Mouse (Mus musculus): ENCODE data around the gene Pcdh7. TPM values are rescaled to one million over a fixed set of nuclear protein-coding genes. Genes with fewer than 3 reads are reported as not detected.
"Not testable (repeated sequence)": the region's sequence is repeated elsewhere in the genome, so short reads cannot be mapped to it uniquely, and the experiment has no call there.

Gene Pcdh7
- total RNA-seq (2021), result 1 to 10 TPM; 8.7 to 8.8 TPM
- long read RNA-seq, experiment 1, partial matches to known transcripts, result 1 of 2 reads
- long read RNA-seq, experiment 1, other reads (novel, unspliced or antisense), result 1 of 2 reads
- long read RNA-seq, experiment 2, result 0 reads

- peak; percentile 44 for DNase-seq
These were observed at the start of gene Pcdh7 for GRCm38 (mm10) chr5:57717906-57718875. Gene Pcdh7, plus strand, starts transcription at chr5:57717967.

GRCm38 (mm10) chr5:57676970-57677369 is 40.8 kb upstream of the Pcdh7 start:
- DNase-seq, result not testable (repeated sequence)

GRCm38 (mm10) chr5:57708396-57708795 is 9.4 kb upstream of the Pcdh7 start:
- no peak for DNase-seq

- DNase-seq, result peak; percentile 20
These were observed 3.8 kb upstream of the Pcdh7 start for GRCm38 (mm10) chr5:57713980-57714379.

GRCm38 (mm10) chr5:57714621-57715523 is 2.9 kb upstream of the Pcdh7 start:
- peak; percentile 58 for DNase-seq

- peak; percentile 74 for DNase-seq
These were observed 2.0 kb upstream of the Pcdh7 start for GRCm38 (mm10) chr5:57715524-57716400.

GRCm38 (mm10) chr5:57716421-57717237 is 1.1 kb upstream of the Pcdh7 start:
- peak; percentile 21 for DNase-seq

GRCm38 (mm10) chr5:57717238-57717905 is 395 bp upstream of the Pcdh7 start:
- DNase-seq, result peak; percentile 56

- peak; percentile 32 for DNase-seq
These were observed 1.3 kb downstream of the Pcdh7 start for GRCm38 (mm10) chr5:57718876-57719593.

GRCm38 (mm10) chr5:57719594-57720185 is 1.9 kb downstream of the Pcdh7 start:
- DNase-seq, result peak; percentile 73

- DNase-seq, result peak; percentile 2
These were observed 2.6 kb downstream of the Pcdh7 start for GRCm38 (mm10) chr5:57720206-57720880.

GRCm38 (mm10) chr5:57721148-57721712 is 3.5 kb downstream of the Pcdh7 start:
- no peak for DNase-seq

- DNase-seq, result no peak
These were observed 4.2 kb downstream of the Pcdh7 start for GRCm38 (mm10) chr5:57721927-57722326.

- no peak for DNase-seq
These were observed 15.7 kb downstream of the Pcdh7 start for GRCm38 (mm10) chr5:57733451-57733850.

- no peak for DNase-seq
These were observed 18.0 kb downstream of the Pcdh7 start for GRCm38 (mm10) chr5:57735723-57736122.

GRCm38 (mm10) chr5:57742924-57743323 is 25.2 kb downstream of the Pcdh7 start:
- DNase-seq, result no peak

GRCm38 (mm10) chr5:57743956-57744661 is 26.3 kb downstream of the Pcdh7 start:
- DNase-seq, result no peak

Data from adrenal gland, postnatal 10 days (tissue).